Mouse (Mus musculus) myocyte (in vitro differentiated cells): ENCODE data around the gene 4930524J08Rik.

Experiments used
- CEBPB ChIP-seq: IDR thresholded peaks from 2 replicates; pipeline ENCODE4 v1.6.1; 2011; ENCODE audit warnings: mild to moderate bottlenecking, moderate library complexity; ENCODE audit not compliant: poor library complexity, insufficient read depth, severe bottlenecking
- E2F4 ChIP-seq: IDR thresholded peaks from one replicate; pipeline ENCODE4 v1.6.1; 2011; ENCODE audit warnings: mild to moderate bottlenecking, control low read depth, moderate library complexity; ENCODE audit not compliant: insufficient read depth
- MAX ChIP-seq: IDR thresholded peaks from one replicate; pipeline ENCODE4 v1.6.1; 2011; ENCODE audit warnings: low read depth, mild to moderate bottlenecking, control low read depth
- MYOD1 ChIP-seq, 3 experiments: IDR thresholded peaks; one replicate each; pipeline ENCODE4 v1.6.1; 2011; ENCODE audit warnings: control low read depth in 2 of 3, low read depth in 2 of 3, mild to moderate bottlenecking in 2 of 3, moderate library complexity in 1 of 3; ENCODE audit not compliant: insufficient read length in 2 of 3, control insufficient read depth in 1 of 3
- MYOG ChIP-seq, 3 experiments: IDR thresholded peaks; one replicate each; pipeline ENCODE4 v1.6.1; 2011; ENCODE audit warnings: control low read depth in 2 of 3, low read depth in 2 of 3, mild to moderate bottlenecking in 2 of 3; ENCODE audit not compliant: insufficient read length in 2 of 3, control insufficient read depth in 1 of 3, insufficient read depth in 1 of 3
- POLR2A ChIP-seq: IDR thresholded peaks from one replicate; pipeline ENCODE4 v1.6.1; 2011; ENCODE audit warnings: low read depth, mild to moderate bottlenecking, control low read depth, moderate library complexity; ENCODE audit not compliant: insufficient read length
- POLR2AphosphoS2 ChIP-seq: IDR thresholded peaks from one replicate; pipeline ENCODE4 v1.6.1; 2011; ENCODE audit warnings: low read depth, control low read depth; ENCODE audit not compliant: insufficient read length
- SRF ChIP-seq: IDR thresholded peaks from one replicate; pipeline ENCODE4 v1.6.1; 2011; ENCODE audit warnings: low read depth; ENCODE audit not compliant: control insufficient read depth, insufficient read length
- TCF12 ChIP-seq: IDR thresholded peaks from one replicate; pipeline ENCODE4 v1.6.1; 2011; ENCODE audit warnings: mild to moderate bottlenecking, control low read depth; ENCODE audit not compliant: poor library complexity, insufficient read depth, severe bottlenecking
- TCF3 ChIP-seq: IDR thresholded peaks from one replicate; pipeline ENCODE4 v1.6.1; 2011; ENCODE audit warnings: low read depth, control low read depth; ENCODE audit not compliant: insufficient read length
- USF1 ChIP-seq: IDR thresholded peaks from one replicate; pipeline ENCODE4 v1.6.1; 2011; ENCODE audit warnings: low read depth, mild to moderate bottlenecking, control low read depth, moderate library complexity

- TF ChIP-seq TCF3 (no peak), POLR2A (no peak), CEBPB (no peak), TCF12 (no peak), SRF (no peak), USF1 (no peak), POLR2AphosphoS2 (no peak), MAX (no peak), MYOD1 (IDR thresholded peaks at IDR 0.05; ENCODE audit: control insufficient read depth in 1 of 3, insufficient read length in 2 of 3, low read depth in 2 of 3) (no peak), E2F4 (no peak), MYOG (IDR thresholded peaks at IDR 0.05; ENCODE audit: control insufficient read depth in 1 of 3, insufficient read depth in 1 of 3, insufficient read length in 2 of 3, low read depth in 2 of 3) (no peak)
Observed at GRCm38 (mm10) chr5:99959236-99959936, 19.5 kb upstream of the 4930524J08Rik start.
